Mouse (Mus musculus): ENCODE results near the gene Olfr1368. TPM values are rescaled to one million over a fixed set of nuclear protein-coding genes. Genes with fewer than 3 reads are reported as not detected.

Olfr1368 gene
- total RNA-seq (2022), result not detected

- no peak for DNase-seq (ENCODE audit: low spot score in 2 of 2)
These were observed at the start of gene Olfr1368 for GRCm38 (mm10) chr13:21145767-21146166. Gene Olfr1368, minus strand, starts transcription at chr13:21145867.

GRCm38 (mm10) chr13:21185521-21185920 is 39.9 kb upstream of the Olfr1368 start:
- no peak for DNase-seq (ENCODE audit: low spot score in 2 of 2)

- DNase-seq (ENCODE audit: low spot score in 2 of 2), result no peak
These were observed 38.0 kb upstream of the Olfr1368 start for GRCm38 (mm10) chr13:21183661-21184060.

GRCm38 (mm10) chr13:21183066-21183465 is 37.4 kb upstream of the Olfr1368 start:
- DNase-seq (ENCODE audit: low spot score in 2 of 2), result no peak

- no peak for DNase-seq (ENCODE audit: low spot score in 2 of 2)
These were observed 36.3 kb upstream of the Olfr1368 start for GRCm38 (mm10) chr13:21181996-21182395.

- peak; percentile 33 to 60 for DNase-seq (ENCODE audit: low spot score in 2 of 2)
These were observed 35.2 kb upstream of the Olfr1368 start for GRCm38 (mm10) chr13:21180551-21181530.

GRCm38 (mm10) chr13:21179724-21180550 is 34.3 kb upstream of the Olfr1368 start:
- DNase-seq (ENCODE audit: low spot score in 2 of 2), result peak; percentile 81 to 85

- DNase-seq (ENCODE audit: low spot score in 2 of 2), result peak; percentile 15 to 22
These were observed 33.7 kb upstream of the Olfr1368 start, which contains the start of gene Trim27 for GRCm38 (mm10) chr13:21179367-21179723. Gene Trim27, plus strand, starts transcription at chr13:21179445.

- no peak for DNase-seq (ENCODE audit: low spot score in 2 of 2)
These were observed 32.7 kb upstream of the Olfr1368 start for GRCm38 (mm10) chr13:21178364-21178763.

- no peak for DNase-seq (ENCODE audit: low spot score in 2 of 2)
These were observed 32.0 kb upstream of the Olfr1368 start for GRCm38 (mm10) chr13:21177657-21178056.

GRCm38 (mm10) chr13:21176733-21177132 is 31.1 kb upstream of the Olfr1368 start:
- DNase-seq (ENCODE audit: low spot score in 2 of 2), result no peak

- DNase-seq (ENCODE audit: low spot score in 2 of 2), result peak; percentile 75 to 82
These were observed 27.4 kb upstream of the Olfr1368 start for GRCm38 (mm10) chr13:21173072-21173471.

- DNase-seq (ENCODE audit: low spot score in 2 of 2), result peak; percentile 17 to 40
These were observed 26.8 kb upstream of the Olfr1368 start for GRCm38 (mm10) chr13:21172241-21173027.

- DNase-seq (ENCODE audit: low spot score in 2 of 2), result no peak
These were observed 26.0 kb upstream of the Olfr1368 start for GRCm38 (mm10) chr13:21171600-21172150.

GRCm38 (mm10) chr13:21171156-21171530 is 25.5 kb upstream of the Olfr1368 start:
- DNase-seq (ENCODE audit: low spot score in 2 of 2), result no peak

GRCm38 (mm10) chr13:21170431-21171155 is 24.9 kb upstream of the Olfr1368 start:
- DNase-seq (ENCODE audit: low spot score in 2 of 2), result no peak

- DNase-seq (ENCODE audit: low spot score in 2 of 2), result peak; percentile 41 to 63
These were observed 24.2 kb upstream of the Olfr1368 start for GRCm38 (mm10) chr13:21169657-21170430.

GRCm38 (mm10) chr13:21169121-21169656 is 23.5 kb upstream of the Olfr1368 start:
- DNase-seq (ENCODE audit: low spot score in 2 of 2), result no peak

GRCm38 (mm10) chr13:21168371-21169011 is 22.8 kb upstream of the Olfr1368 start:
- no peak for DNase-seq (ENCODE audit: low spot score in 2 of 2)
